Mouse (Mus musculus) intestine, embryonic 16.5 days (tissue): Measurements from ENCODE around the gene Strap. TPM values are rescaled to one million over a fixed set of nuclear protein-coding genes. Genes with fewer than 3 reads are reported as not detected.
A peak's percentile ranks its signal among the peaks of the same experiment; 100 is the strongest.

ENCODE experiments used
- ATAC-seq: fragments of 200-750 bp; cut with Nextera tagmentation; 2 replicates; pipeline ENCODE4 v1.8.0; 2017; ENCODE audit warnings: moderate TSS enrichment, moderate library complexity
- H3K27ac ChIP-seq: fragments of 300-500 bp; sonication (generic); 2 replicates; pipeline ENCODE4 v1.5.1; 2014; ENCODE audit warnings: mild to moderate bottlenecking, low read length
- H3K27me3 ChIP-seq: fragments of 300-500 bp; sonication (generic); replicated peaks from 2 replicates; pipeline ENCODE4 v1.6.1; 2014; ENCODE audit warnings: low read length, control low read depth, mixed read lengths; ENCODE audit not compliant: control insufficient read depth, insufficient read depth
- H3K36me3 ChIP-seq: fragments of 300-500 bp; sonication (generic); 2 replicates; pipeline ENCODE4 v1.6.1; 2014; ENCODE audit warnings: low read length, control low read depth; ENCODE audit not compliant: control insufficient read depth, insufficient read depth
- H3K4me1 ChIP-seq: fragments of 300-500 bp; sonication (generic); 2 replicates; pipeline ENCODE4 v1.6.1; 2014; ENCODE audit warnings: low read length, control low read depth, mixed read lengths; ENCODE audit not compliant: control insufficient read depth, insufficient read depth
- H3K4me2 ChIP-seq: fragments of 300-500 bp; sonication (generic); 2 replicates; pipeline ENCODE4 v1.6.1; 2014; ENCODE audit warnings: low read depth, low read length, control low read depth
- H3K4me3 ChIP-seq: fragments of 300-500 bp; sonication (generic); 2 replicates; pipeline ENCODE4 v1.5.1; 2014; ENCODE audit warnings: mild to moderate bottlenecking, low read length
- H3K9ac ChIP-seq: fragments of 300-500 bp; sonication (generic); 2 replicates; pipeline ENCODE4 v1.6.1; 2014; ENCODE audit warnings: low read depth, low read length
- H3K9me3 ChIP-seq: fragments of 300-500 bp; sonication (generic); 2 replicates; pipeline ENCODE4 v1.6.1; 2016; ENCODE audit warnings: low read length, control low read depth; ENCODE audit not compliant: control insufficient read depth
- WGBS: fragments of 180-500 bp; shearing (Covaris S2); extraction: QIAGEN DNeasy Blood & Tissue Kit; methylation state at CpG from one replicate; pipeline ENCODE4 v1.1.7; 2014; 5-methylcytosine and 5-hydroxymethylcytosine counted together
- polyA plus RNA-seq: library from polyadenylated mRNA; unstranded; fragments of >200 nt; fragmentation: Nextera tagmentation; extraction: Ambion mirVana; gene quantifications from 2 replicates; pipeline ENCODE4 v1.2.1, GENCODE M21; 2015

Gene Strap
- polyA plus RNA-seq, 1 experiment from 2014 or later = 132 TPM

- Histone ChIP-seq H3K4me2 (no peak overlapping the region), H3K9me3 (no peaks in the 10 kb centered on the region), H3K4me3 (no peak overlapping the region), H3K9ac (no peak overlapping the region; the same call in 1 of the 2 replicates), H3K4me1 (peaks cover 7% of the 10 kb centered on the region; the same call in 1 of the 2 replicates), H3K27me3 (no peaks in the 10 kb centered on the region), H3K36me3 (peaks cover 9% of the 10 kb centered on the region; the same call in 1 of the 2 replicates), H3K27ac (peak overlapping the region; percentile 93)
- 71% methylated on average over 10 of the region's 10 CpGs for WGBS
- peak; percentile 86 for ATAC-seq
These were observed 16.8 kb downstream of the Strap start for GRCm38 (mm10) chr6:137751551-137752274.

- Histone ChIP-seq H3K27me3 (no peaks in the 10 kb centered on the region), H3K4me2 (no peak overlapping the region)
These were observed 17.4 kb downstream of the Strap start for GRCm38 (mm10) chr6:137752275-137752655.

GRCm38 (mm10) chr6:137754056-137754856 lies 19.4 kb downstream of the Strap start, which contains the start of gene Dera:
Dera (plus strand) TSS chr6:137754546.
- H3K27me3 ChIP-seq = no peaks in the 10 kb centered on the region
- WGBS = 13% methylated on average over 26 of the region's 26 CpGs
- H3K9me3 ChIP-seq = no peaks in the 10 kb centered on the region

More at GRCm38 (mm10) chr6:137752275-137752655, 17.4 kb downstream of the Strap start:
- Histone ChIP-seq H3K4me1 (peaks cover 7% of the 10 kb centered on the region; the same call in 1 of the 2 replicates), H3K36me3 (peaks cover 6% of the 10 kb centered on the region; the same call in 1 of the 2 replicates), H3K9ac (no peak overlapping the region), H3K27ac (peak overlapping the region; percentile 93), H3K9me3 (no peaks in the 10 kb centered on the region), H3K4me3 (no peak overlapping the region)
- no peak; the same call in 1 of the 2 replicates for ATAC-seq
- WGBS = 89% methylated on average over 4 of the region's 4 CpGs

GRCm38 (mm10) chr6:137754857-137755232 lies 20.0 kb downstream of the Strap start:
- Histone ChIP-seq H3K4me2 (peak overlapping the region; percentile 69), H3K9ac (peak overlapping the region; percentile 89), H3K27me3 (no peaks in the 10 kb centered on the region), H3K4me3 (peak overlapping the region; percentile 78), H3K36me3 (no peaks in the 10 kb centered on the region), H3K27ac (peak overlapping the region; percentile 86; the same call in 1 of the 2 replicates), H3K4me1 (peaks cover 8% of the 10 kb centered on the region; the same call in 1 of the 2 replicates), H3K9me3 (no peaks in the 10 kb centered on the region)
- ATAC-seq = no peak
- WGBS = 2% methylated on average over 8 of the region's 8 CpGs

More at GRCm38 (mm10) chr6:137754056-137754856, 19.4 kb downstream of the Strap start, which contains the start of gene Dera:
- Histone ChIP-seq H3K27ac (peak within 1 kb of the TSS; percentile 86), H3K4me2 (peak within 1 kb of the TSS; percentile 69), H3K4me1 (peaks cover 7% of the 10 kb centered on the region; the same call in 1 of the 2 replicates), H3K4me3 (peak within 1 kb of the TSS; percentile 78), H3K36me3 (peaks cover 3% of the 10 kb centered on the region; the same call in 1 of the 2 replicates), H3K9ac (peak within 1 kb of the TSS; percentile 89)
- ATAC-seq = peak; percentile 85

GRCm38 (mm10) chr6:137756310-137756709 lies 21.4 kb downstream of the Strap start:
- H3K9me3 ChIP-seq = no peaks in the 10 kb centered on the region
- H3K4me3 ChIP-seq = no peak overlapping the region
- no peak overlapping the region for H3K4me2 ChIP-seq
- H3K36me3 ChIP-seq = no peaks in the 10 kb centered on the region
- WGBS = 69% methylated on average over 5 of the region's 5 CpGs
- no peaks in the 10 kb centered on the region for H3K27me3 ChIP-seq
- no peak for ATAC-seq
- H3K4me1 ChIP-seq = peaks cover 10% of the 10 kb centered on the region; the same call in 1 of the 2 replicates
- H3K9ac ChIP-seq = no peak overlapping the region
- H3K27ac ChIP-seq = no peak overlapping the region

GRCm38 (mm10) chr6:137757891-137758290 lies 23.0 kb downstream of the Strap start:
- Histone ChIP-seq H3K4me1 (peaks cover 7% of the 10 kb centered on the region; the same call in 1 of the 2 replicates), H3K9ac (no peak overlapping the region), H3K4me3 (no peak overlapping the region), H3K4me2 (no peak overlapping the region), H3K36me3 (no peaks in the 10 kb centered on the region), H3K27ac (no peak overlapping the region), H3K27me3 (no peaks in the 10 kb centered on the region), H3K9me3 (no peaks in the 10 kb centered on the region)
- WGBS = 89% methylated on average over 1 of the region's 1 CpGs
- no peak for ATAC-seq

GRCm38 (mm10) chr6:137759681-137760080 lies 24.8 kb downstream of the Strap start:
- no peaks in the 10 kb centered on the region for H3K9me3 ChIP-seq
- WGBS = 31% methylated on average over 8 of the region's 8 CpGs
- no peaks in the 10 kb centered on the region for H3K36me3 ChIP-seq
- H3K4me2 ChIP-seq = no peak overlapping the region
- peak; percentile 62 for ATAC-seq
- H3K4me3 ChIP-seq = no peak overlapping the region
- peaks cover 3% of the 10 kb centered on the region; the same call in 1 of the 2 replicates for H3K4me1 ChIP-seq
- no peak overlapping the region for H3K27ac ChIP-seq
- H3K27me3 ChIP-seq = no peaks in the 10 kb centered on the region
- no peak overlapping the region for H3K9ac ChIP-seq

GRCm38 (mm10) chr6:137760966-137761365 lies 26.1 kb downstream of the Strap start:
- no peak for ATAC-seq
- H3K9ac ChIP-seq = no peak overlapping the region
- WGBS = 71% methylated on average over 15 of the region's 15 CpGs
- H3K27ac ChIP-seq = no peak overlapping the region
- no peak overlapping the region for H3K4me3 ChIP-seq
- no peak overlapping the region for H3K4me2 ChIP-seq
- H3K9me3 ChIP-seq = no peaks in the 10 kb centered on the region
- H3K4me1 ChIP-seq = peaks cover 3% of the 10 kb centered on the region; the same call in 1 of the 2 replicates
- no peaks in the 10 kb centered on the region for H3K36me3 ChIP-seq
- H3K27me3 ChIP-seq = no peaks in the 10 kb centered on the region
